Mouse (Mus musculus) adrenal gland, postnatal 0 days (tissue): Measurements from ENCODE around the gene Pcdh10. TPM values are rescaled to one million over a fixed set of nuclear protein-coding genes. Genes with fewer than 3 reads are reported as not detected.

Source experiments
- polyA plus RNA-seq: library from polyadenylated mRNA; unstranded; fragments of >200 nt; fragmentation: Nextera tagmentation; extraction: Ambion mirVana; gene quantifications from 2 replicates; pipeline ENCODE4 v1.2.1, GENCODE M21; 2015

Pcdh10 gene
- 2.3 and 2.6 TPM in 2 replicates for polyA plus RNA-seq

DNA sequence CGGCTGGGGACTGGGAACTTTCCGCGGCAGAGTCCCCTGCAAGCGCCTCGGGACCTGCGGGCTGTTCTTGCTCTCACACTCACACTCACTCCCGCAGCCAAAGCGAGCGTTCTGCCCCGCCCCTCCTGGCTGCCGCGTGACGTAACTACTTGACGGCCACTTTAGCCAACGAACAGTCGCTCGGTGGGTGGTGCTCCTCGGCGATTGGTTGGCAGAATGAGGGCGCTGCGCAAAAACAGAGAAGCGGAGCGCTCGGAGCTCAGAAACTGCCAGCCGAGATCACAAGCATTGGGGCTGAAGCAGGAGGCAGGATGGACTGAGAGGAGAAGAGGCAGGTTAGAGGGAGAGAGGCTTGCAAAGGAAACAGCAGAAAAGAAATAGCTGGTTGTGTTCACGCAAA lies at the start of gene Pcdh10:
Gene Pcdh10 (plus strand): TSS at position 254 of the 400 bp plus-strand sequence.

